Mouse (Mus musculus) mouse trophoblast stem cell (cell line): ENCODE measurements at regions not wholly inside any gene's neighbourhood (a gene's known extent, or its start where the extent isn't known, plus 50 kb on each side); places are given as distances from the start of the nearest gene placed in this dataset.

Experiments
- in situ Hi-C, 2 experiments: fragments of 300-500 bp; cut with MseI, MboI; formaldehyde crosslinking; loops; 2 replicates in 1 of 2; 3 replicates in 1 of 2; pipeline ENCODE4 v1.15.1; 2025

DNA sequence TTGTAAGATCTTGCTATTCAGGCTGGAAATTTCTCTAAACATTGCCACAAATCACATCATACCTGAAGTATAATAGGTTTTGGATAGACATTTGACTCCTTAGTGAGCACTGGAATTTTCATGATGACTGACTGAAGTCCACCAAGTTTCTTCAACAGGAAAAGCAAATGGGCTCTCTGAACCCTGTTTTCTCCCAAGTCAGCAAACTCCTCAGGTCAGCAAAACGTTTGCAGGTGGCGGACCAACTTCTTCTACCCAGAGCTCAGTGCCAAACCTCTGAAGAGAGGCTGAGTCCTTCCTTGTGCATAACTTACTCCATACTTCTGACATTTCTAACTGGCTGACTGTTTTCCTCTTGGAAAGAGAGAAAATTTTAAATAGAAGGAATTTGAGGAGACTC, 164.2 kb upstream of the Phyhipl start:
- in situ Hi-C loops = loop anchor here in 1 of 2 experiments (25.0 kb wide), 1 partner anchor 508 kb away; no protein-coding TSS in a partner anchor

GRCm38 (mm10) chr10:70814354-70815131, 158.8 kb upstream of the Phyhipl start:
- in situ Hi-C loops = loop anchor here in 1 of 2 experiments (25.0 kb wide), 1 partner anchor 502 kb away; no protein-coding TSS in a partner anchor

GRCm38 (mm10) chr10:70809411-70809810, 153.6 kb upstream of the Phyhipl start:
- in situ Hi-C loops = loop anchor here in 1 of 2 experiments (25.0 kb wide), 1 partner anchor 497 kb away; no protein-coding TSS in a partner anchor

DNA sequence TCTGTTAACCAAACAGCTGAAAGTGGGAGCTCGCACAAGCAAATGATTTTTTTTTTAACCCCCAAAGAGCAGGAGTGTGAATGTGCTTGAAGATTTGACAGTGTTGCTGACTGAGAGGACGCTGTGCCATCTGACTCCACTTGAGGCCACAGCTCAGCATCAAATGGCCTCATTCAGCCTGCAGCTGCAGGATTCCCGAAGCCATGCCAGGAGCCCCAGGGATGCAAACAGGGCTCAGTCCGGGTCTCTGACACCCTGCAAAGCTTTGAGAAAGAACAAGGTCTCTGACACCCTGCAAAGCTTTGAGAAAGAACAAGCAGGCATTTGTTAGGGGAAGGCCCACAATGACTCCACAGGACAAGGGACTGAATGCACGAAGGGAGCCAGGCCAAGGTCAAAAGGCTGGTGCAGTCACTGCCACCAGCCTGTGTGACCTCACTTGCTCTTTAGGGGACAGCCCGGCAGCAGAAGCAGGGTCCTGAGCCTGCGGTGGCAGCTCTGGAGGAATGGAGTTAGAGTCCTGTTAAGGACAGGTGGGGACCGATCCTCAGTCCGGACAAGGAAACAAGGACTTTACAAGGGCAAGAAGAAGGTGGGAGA, 151.1 kb upstream of the Phyhipl start:
- in situ Hi-C loops = loop anchor here in 1 of 2 experiments (25.0 kb wide), 1 partner anchor 495 kb away; no protein-coding TSS in a partner anchor

GRCm38 (mm10) chr10:70800736-70801306, 145.1 kb upstream of the Phyhipl start:
- in situ Hi-C loops = loop anchor here in 1 of 2 experiments (25.0 kb wide), 1 partner anchor 489 kb away; no protein-coding TSS in a partner anchor

DNA sequence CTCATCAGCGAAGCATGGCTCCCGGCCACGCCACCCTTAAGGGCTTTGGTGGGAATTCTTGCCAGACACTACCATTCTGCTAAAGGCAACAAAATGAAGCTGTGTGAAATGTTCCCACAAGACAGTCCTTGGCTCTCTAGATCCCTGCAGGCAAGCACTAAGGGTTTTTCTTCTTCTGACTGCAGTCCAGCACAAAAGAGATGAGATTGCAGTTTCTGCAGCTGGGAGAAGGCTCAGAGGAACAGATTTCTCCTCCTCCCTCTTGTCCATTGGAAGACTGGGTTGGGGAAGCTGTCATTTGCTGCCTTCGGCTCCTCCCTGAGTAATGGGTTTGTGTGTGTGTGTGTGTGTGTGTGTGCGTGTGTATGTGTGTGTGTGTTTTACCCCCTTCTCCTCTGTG, 144.1 kb upstream of the Phyhipl start:
- in situ Hi-C loops = loop anchor here in 1 of 2 experiments (25.0 kb wide), 1 partner anchor 488 kb away; no protein-coding TSS in a partner anchor

DNA sequence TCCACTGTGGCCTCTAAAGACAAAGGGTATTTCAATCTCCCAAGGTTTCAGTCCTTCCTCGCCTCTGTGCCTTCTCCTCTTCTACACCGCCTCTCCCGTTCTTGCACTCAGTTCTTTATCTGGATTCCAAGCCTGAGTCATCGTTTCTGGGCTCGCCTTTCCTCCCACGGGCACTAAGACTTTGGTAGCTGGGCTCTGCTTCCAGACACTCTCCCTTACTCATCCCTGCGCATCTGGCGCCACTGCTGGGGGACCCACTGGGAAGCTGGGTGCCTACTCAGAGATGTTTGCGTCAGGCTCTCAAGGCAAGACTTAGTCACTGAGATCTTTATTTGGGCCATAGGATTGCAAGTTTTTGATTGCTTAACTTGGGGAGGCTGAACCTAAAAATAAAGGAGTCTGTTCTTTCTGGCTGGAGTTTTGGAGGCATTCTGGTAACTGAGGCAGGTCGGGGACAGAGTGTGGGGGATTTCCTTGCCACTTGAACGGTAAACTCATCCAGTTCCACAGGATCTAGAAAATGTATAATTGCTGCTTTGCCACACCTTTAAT, 143.5 kb upstream of the Phyhipl start:
- in situ Hi-C loops = no loop called here

DNA sequence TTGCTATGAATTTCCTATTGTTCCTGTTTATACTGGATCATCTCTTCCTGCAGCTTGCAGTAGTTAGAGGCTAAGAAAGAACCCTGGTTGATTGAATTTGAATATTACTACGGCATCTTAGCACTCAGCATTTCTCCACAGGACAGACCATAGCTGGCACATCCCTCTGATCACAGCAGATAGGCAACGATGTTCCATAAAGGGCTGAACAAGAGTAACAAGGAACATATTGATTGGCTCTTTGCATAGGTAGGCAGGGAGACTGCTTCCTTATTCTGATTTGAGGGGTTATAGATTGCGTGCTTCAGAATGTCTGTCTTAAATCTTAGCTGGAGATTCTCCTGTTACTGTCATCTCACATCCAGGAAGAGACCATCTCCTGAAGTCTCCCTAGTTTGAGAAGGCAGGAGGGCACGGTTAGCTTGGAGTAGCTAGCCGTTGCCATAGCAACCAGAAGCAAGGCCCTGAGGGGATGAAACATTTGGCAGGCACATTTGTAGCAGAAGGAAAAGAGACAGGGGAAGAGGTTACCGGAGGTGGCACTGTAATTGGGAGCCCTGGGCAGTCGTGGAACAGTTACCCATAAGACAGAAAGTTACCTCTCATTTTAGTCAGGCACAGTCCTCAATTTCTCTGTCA, 133.2 kb upstream of the Phyhipl start:
- in situ Hi-C loops = no loop called here

DNA sequence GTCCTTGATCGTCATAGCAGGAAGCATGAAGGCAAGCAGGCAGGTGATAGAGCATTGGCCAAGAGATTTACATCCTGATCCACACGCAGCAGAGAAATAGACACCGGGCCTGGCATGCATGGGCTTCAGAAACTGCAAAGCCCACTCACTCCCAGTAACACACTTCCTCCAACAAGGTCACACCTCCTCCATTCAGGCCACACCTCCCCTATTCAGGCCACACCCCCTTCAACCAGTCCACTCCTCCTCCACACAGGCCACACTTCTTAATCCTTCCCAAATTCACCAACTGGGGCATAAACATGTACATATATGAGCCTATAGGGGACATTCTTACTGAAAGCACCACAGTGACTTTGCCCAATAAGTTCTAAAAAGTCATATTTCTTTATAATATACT, 125.3 kb upstream of the Phyhipl start:
- in situ Hi-C loops = no loop called here

DNA sequence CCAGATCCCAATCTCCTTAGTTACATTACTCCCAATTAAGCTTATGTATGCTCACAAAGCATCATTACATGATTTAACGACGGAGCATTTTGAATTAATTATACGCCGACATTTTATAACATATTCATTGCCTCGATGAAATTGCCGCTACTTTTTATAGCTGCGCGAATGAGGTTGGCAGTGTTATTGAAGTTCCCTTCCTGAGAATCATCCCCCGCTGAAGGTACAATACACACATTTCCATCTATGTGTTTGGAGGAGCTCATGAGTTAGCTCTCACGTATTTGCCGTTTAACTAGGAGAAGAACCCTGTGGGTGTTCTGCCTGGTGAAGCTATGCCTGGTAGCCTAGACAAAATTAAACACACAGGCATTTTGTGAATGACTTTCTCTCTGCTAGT, 122.8 kb upstream of the Phyhipl start:
- in situ Hi-C loops = no loop called here

DNA sequence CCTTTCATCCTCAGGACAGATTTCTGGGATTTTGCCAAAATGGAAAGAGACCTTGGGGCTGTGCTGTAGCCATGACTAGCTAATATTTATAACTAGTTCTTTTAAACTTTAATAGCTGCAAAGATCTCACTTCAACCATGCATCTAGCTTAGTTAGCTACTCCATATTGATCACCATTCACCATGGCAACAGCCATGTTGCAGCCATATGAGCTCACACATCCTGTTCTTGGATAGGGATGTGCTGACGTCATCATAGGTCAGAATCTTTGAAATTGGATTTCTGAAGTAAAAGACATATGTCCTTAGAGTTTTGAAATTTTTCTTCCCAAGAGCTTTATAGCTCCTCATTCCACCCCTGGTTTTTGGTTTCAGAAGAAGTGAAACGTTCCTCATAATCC, 118.8 kb upstream of the Phyhipl start:
- in situ Hi-C loops = no loop called here

DNA sequence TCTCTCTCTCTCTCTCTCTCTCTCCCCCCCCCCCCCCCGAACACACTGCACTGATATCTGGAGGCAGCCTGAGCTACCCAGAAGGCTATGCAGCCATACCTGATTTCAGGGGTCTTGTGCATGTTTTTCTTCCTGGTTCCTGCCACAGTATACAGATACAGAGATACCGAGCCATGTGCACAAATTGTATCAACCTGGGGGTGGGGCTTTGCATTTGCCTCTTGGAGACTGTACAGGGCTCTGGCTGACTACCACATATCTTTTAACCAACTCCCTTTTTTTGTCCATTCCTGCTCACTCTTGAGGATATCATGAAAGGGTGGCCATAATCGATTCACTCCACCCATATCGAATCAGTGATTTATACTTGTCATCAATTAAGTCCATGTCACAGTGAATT, 118.4 kb upstream of the Phyhipl start:
- in situ Hi-C loops = no loop called here

DNA sequence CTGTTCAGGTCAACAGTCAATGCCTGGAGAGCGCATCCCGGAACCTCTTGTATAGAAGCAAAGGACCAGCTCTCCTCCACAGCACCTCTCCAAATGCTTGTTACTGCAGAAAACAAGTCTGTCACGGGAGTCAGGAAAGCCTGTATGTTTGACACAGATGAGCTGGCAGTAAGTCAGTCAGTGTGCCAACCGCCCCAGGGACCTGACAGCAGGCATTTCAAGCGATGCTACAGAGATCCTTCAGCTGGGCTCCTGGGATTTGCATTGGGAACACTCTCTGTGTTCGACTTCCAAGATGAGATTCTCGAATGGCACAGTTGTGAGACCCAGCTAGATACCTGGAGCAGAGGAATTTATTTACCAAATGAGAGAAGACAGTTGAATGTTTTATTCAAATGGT, 111.7 kb upstream of the Phyhipl start:
- in situ Hi-C loops = no loop called here

DNA sequence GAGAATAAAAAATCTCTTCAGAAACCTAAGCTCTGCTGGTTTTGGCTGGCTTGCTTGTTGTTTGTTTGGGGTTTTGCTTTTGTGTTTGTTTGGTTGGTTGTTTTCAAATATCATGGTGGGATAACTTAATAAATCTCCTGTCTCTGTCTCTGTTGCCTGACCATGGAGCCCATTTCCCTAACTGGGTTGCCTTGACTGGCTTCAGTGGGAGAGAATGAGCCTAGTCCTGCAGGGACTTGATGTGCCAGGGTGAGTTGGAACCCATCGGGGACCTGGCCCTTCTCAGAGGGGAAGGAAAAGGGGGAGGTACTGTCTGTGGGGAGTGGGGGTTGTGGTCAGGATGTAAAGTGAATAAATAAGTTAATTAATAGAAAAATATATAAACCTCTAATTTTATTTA, 111.1 kb upstream of the Phyhipl start:
- in situ Hi-C loops = no loop called here

DNA sequence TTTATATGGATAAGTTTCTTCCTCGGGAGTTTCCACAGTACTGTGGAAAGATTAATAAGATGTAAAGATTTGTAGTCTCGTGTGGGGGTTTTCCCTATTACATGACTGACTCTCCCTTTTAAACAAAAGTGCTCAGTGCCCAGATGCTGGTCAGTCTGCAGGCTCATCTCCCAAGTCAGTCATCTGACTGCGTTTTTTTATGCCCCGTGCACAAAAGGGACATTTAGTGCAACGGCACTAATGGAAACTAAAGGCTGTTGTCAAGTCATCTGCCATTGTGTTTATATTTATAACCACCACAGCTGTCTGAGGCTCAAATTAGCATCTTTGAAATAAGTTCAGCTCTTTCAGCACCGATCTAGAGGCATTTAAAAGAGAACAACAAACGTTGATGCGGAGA, 110.7 kb upstream of the Phyhipl start:
- in situ Hi-C loops = no loop called here

DNA sequence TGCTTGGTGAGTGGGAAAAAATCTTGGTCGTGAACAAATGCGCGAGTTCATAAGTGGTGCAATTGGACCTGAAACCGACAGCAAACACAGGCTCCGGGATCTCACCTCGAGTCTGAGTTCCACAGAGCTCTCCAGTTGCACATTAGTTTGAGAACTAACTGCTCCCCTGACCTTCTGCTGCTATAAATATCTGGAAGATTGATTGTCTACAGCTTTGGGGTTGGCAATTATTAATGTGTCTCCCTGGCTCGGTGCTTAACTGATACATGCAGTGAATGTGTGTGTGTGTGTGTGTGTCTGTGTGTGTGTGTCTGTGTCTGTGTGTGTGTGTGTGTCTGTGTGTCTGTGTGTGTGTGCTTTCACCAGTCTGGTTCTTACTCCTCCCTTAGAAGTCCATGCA, 107.4 kb upstream of the Phyhipl start:
- in situ Hi-C loops = no loop called here

DNA sequence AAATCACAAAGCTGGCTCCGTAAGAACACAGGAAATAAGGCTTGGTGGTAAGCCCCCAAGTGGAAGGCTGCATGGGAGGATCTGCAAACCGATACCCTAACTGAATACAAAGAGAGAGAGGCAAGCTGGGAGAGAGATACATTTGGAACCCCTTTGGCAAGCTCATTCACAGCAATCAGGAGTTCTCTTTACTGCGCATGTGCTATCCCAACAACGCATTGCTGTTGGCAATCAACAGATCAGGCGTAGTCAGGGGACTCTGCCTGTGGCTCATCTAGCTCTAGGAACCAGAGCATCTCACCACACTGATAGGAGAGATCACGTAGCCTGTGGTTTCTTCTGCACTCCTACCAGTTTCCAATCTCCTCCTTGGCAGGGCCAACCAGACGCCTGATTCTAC, 103.9 kb upstream of the Phyhipl start:
- in situ Hi-C loops = no loop called here

GRCm38 (mm10) chr10:70751771-70752170, 96.0 kb upstream of the Phyhipl start:
- in situ Hi-C loops = no loop called here

DNA sequence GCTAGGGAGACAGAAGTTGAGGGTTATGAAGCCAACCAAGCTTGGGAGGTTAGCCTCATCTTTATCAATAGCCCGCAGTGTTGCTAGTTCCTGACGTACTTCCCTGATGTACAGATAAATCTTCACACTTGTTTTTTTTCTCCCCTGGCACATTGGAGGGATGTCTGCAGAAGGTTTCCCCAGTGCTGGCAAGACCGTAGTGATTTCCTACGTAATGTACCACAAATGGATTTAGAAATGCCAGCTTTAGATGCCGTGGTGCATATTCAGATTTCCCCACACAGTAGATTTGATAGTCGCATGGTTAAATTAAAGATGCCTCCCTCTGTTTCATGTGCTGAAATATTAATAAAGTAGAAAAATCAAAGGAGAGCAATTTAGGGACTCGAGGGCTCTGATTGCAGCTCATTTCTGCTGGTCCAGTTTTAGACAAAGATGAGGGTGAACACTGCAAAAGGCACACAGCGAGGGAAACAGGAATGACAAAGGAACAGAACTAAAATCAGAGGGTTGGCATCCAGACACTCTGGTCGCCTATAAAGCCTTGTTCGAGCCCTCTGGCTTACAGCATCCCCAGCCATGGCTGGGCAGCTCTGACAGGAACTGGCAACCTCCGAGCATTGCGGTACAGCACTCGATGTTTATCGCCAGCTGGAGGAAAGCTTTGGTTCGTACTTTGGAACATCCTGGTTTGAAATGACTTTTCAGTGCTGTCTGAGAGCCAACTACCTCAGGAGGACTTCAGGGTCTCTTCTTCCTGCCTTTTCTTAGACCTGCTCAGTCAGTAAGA, 94.8 kb upstream of the Phyhipl start:
- in situ Hi-C loops = no loop called here

DNA sequence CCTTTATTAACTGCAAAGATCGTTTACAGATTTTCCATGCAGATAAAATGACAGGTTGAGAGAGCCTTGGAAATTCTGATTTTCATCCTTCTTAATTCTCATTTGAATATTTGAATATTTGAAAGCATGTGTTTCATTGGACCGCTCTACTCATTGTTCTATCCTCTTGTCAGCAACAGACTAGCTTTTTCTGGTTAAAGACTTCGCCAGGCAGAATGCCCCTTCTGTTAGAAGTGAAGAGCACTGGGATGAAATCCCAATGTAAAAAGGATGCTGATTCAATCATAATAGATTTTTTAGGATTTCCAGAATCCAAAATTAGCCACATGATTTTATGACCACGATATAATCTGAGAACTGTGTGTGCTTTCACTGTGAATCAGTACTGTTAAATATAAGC, 90.8 kb upstream of the Phyhipl start:
- in situ Hi-C loops = no loop called here

GRCm38 (mm10) chr10:70741909-70742308, 86.1 kb upstream of the Phyhipl start:
- in situ Hi-C loops = no loop called here
